Mouse (Mus musculus): ENCODE measurements around the gene Fndc3b.

Fndc3b gene

GRCm38 (mm10) chr3:27710648-27711428, at the start of gene Fndc3b:
Gene Fndc3b, minus strand, starts transcription at chr3:27711307.
- peak; percentile 94 to 95 for DNase-seq

GRCm38 (mm10) chr3:27760278-27760677, 49.2 kb upstream of the Fndc3b start:
- DNase-seq, result no peak

- peak in 1 of 2 experiments; percentile 8 for DNase-seq
Measured at GRCm38 (mm10) chr3:27758976-27759375, 47.9 kb upstream of the Fndc3b start.

- peak in 1 of 2 experiments; percentile 25 for DNase-seq
Measured at GRCm38 (mm10) chr3:27751657-27752056, 40.5 kb upstream of the Fndc3b start.

- no peak for DNase-seq
Measured at GRCm38 (mm10) chr3:27751156-27751555, 40.0 kb upstream of the Fndc3b start.

GRCm38 (mm10) chr3:27745651-27746050, 34.5 kb upstream of the Fndc3b start:
- DNase-seq, result no peak

GRCm38 (mm10) chr3:27744754-27745153, 33.6 kb upstream of the Fndc3b start:
- no peak for DNase-seq

GRCm38 (mm10) chr3:27743271-27744145, 32.4 kb upstream of the Fndc3b start:
- DNase-seq, result no peak

GRCm38 (mm10) chr3:27742124-27742523, 31.0 kb upstream of the Fndc3b start:
- no peak for DNase-seq

GRCm38 (mm10) chr3:27740136-27740535, 29.0 kb upstream of the Fndc3b start:
- no peak for DNase-seq

- DNase-seq, result no peak
Measured at GRCm38 (mm10) chr3:27736180-27736579, 25.1 kb upstream of the Fndc3b start.

- DNase-seq, result no peak
Measured at GRCm38 (mm10) chr3:27735113-27735512, 24.0 kb upstream of the Fndc3b start.

- no peak for DNase-seq
Measured at GRCm38 (mm10) chr3:27728798-27729782, 18.0 kb upstream of the Fndc3b start.

- no peak for DNase-seq
Measured at GRCm38 (mm10) chr3:27728176-27728575, 17.1 kb upstream of the Fndc3b start.

- DNase-seq, result no peak
Measured at GRCm38 (mm10) chr3:27725752-27726151, 14.6 kb upstream of the Fndc3b start.

GRCm38 (mm10) chr3:27724208-27724607, 13.1 kb upstream of the Fndc3b start:
- DNase-seq, result no peak

- no peak for DNase-seq
Measured at GRCm38 (mm10) chr3:27718829-27719365, 7.8 kb upstream of the Fndc3b start.

- no peak for DNase-seq
Measured at GRCm38 (mm10) chr3:27713971-27714370, 2.9 kb upstream of the Fndc3b start.

GRCm38 (mm10) chr3:27712421-27712820, 1.3 kb upstream of the Fndc3b start:
- no peak for DNase-seq

GRCm38 (mm10) chr3:27709906-27710647, 1.0 kb downstream of the Fndc3b start:
- DNase-seq, result peak; percentile 83 to 85

All from lung, adult 18-20 months (tissue).